Mouse (Mus musculus): Measurements from ENCODE around the gene Vgll4.

DNA sequence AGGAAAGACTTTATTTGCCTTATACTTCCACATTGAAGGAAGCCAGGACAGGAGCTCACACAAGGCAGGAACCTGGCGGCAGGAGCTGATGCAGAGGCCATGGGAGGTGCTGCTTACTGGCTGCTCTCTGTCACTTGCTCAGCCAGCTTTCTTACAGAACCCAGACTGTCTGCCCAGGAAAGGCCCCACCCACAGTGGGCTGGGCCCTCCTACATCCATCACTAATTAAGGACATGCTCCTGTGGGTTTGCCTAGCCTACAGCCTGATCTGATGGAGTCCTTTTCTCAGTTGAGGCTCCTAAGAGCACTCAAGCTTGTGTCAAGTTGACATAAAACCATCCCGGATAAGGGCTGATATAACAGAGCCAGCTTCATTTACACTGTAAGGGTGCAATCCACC, 115.4 kb downstream of the Vgll4 start:
- TF ChIP-seq CTCF (IDR thresholded peaks at IDR 0.05; ENCODE audit: low read depth, low read length): no peak
- no peak for TF ChIP-seq POLR2A (IDR thresholded peaks at IDR 0.05; ENCODE audit: extremely low read depth, insufficient read depth, low read length)

Measured in liver, adult 2 months (tissue).